Mouse (Mus musculus): ENCODE results near the gene Olfr560. TPM values are rescaled to one million over a fixed set of nuclear protein-coding genes. Genes with fewer than 3 reads are reported as not detected.
A peak's percentile ranks its signal among the peaks of the same experiment; 100 is the strongest.

Olfr560 gene
- total RNA-seq (2017), result not detected in 2 replicates

DNA sequence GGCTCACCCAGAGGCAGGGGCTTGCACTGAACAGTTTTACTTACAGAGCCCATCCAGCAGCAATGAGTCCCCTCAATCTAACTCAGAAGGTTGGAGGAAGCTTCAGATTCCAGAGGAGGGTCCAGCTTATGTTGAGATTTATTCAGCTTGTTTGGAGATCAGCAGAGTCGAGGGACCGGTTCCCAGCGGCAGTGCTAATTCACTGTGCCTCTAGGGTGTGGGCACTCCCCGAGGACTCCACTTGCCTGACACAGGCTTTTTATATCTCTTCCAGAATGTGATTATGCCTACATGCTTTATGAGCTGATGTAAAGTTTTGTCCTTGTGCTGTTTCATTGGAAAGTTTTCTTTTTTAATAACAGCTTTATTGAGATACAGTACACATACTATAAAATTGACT is at the start of gene Olfr560, which contains the start of gene Olfr78:
Olfr560 (minus strand) TSS at position 101 of the 400 bp plus-strand sequence.
Olfr78 (minus strand) TSS at position 206 of the 400 bp plus-strand sequence.
- ATAC-seq (replicated peaks; ENCODE audit: low read depth, poor library complexity, severe bottlenecking), result no peak

DNA sequence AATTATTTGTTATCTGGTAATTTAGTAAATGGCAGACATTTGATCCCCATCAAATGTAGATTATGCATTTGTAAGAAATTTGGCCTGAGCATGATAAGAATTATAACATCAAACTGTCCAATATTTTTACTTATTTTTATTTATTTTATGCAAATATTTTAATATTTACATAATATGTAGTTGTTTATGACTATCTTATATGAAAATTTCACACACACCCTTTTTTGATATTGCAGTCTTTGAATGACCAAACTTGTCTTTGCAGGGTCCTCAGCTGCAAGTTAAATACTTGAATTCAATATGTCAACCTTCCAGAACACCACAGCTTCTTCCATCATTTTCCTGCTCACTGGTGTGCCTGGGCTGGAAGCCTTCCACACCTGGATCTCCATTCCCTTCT is 44.0 kb upstream of the Olfr560 start, which contains the start of gene Olfr564:
Olfr564 (plus strand) TSS at position 301 of the 400 bp plus-strand sequence.
- ATAC-seq (replicated peaks; ENCODE audit: low read depth, poor library complexity, severe bottlenecking), result no peak

DNA sequence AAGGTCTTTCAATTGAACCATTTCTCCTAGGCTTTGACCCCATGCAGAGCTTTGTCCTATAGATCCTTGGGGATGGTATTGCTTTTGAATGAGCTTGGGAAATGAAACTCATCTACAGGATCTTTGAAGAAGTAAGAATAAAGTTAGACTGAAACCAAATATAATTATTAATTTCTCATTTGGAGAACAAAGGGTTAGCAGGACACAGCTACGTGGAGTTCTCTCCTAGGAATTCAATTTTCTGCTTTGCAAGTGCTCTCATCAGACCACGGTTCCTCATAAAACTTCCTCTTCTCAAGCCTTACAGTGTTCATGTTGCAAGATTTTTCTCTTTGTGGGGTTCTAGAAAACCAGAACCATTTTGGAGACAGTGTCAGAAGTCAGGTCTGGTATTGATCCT is 11.8 kb upstream of the Olfr560 start, which contains the start of gene Olfr561:
Olfr561 (plus strand) TSS at position 301 of the 400 bp plus-strand sequence.
- ATAC-seq (replicated peaks; ENCODE audit: low read depth, poor library complexity, severe bottlenecking), result no peak

- peak; percentile 47; the same call in 1 of the 2 replicates for ATAC-seq (replicated peaks; ENCODE audit: low read depth, poor library complexity, severe bottlenecking)
Measured at GRCm38 (mm10) chr7:102752086-102752485, 7.1 kb downstream of the Olfr560 start.

DNA sequence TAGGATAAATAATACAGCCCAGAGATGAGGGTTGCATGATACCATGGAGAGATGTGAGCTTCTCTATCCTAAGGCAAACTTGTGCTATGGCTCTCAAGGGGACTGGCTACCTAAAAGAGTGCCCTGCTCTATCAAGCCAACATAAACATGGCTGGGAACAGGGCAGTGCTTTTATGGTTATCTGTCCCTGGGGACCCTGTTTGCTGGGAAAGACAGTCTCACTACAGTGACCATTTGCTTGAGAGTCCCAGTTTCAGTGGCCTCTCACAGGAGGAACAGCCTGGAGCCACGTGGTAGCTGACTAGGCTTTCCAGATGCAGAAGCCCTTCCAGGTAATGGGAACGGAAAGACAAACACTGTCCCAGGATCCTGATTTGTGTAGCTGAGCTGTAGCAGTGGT is 21.5 kb downstream of the Olfr560 start:
- ATAC-seq (replicated peaks; ENCODE audit: low read depth, poor library complexity, severe bottlenecking), result no peak

DNA sequence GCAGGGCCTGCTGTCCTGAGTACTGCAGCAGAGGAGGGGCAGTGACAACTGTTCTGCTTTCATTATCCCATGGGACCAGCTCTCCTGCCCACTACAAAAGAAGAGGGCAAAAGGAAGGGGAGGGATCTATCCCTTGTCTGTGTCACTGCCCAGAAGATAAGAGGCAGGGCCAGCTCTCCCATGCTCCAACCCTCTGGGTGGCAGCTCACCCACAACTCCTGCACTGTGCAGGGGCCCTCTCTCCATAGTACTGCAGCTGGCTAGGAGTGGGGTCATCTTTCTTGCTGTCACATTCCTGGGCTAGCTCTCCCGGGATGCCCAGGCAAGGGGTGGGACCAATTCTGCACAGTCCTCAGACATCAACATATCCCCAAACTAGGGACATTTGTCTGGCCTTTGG is 25.4 kb downstream of the Olfr560 start:
- ATAC-seq (replicated peaks; ENCODE audit: low read depth, poor library complexity, severe bottlenecking), result no peak

DNA sequence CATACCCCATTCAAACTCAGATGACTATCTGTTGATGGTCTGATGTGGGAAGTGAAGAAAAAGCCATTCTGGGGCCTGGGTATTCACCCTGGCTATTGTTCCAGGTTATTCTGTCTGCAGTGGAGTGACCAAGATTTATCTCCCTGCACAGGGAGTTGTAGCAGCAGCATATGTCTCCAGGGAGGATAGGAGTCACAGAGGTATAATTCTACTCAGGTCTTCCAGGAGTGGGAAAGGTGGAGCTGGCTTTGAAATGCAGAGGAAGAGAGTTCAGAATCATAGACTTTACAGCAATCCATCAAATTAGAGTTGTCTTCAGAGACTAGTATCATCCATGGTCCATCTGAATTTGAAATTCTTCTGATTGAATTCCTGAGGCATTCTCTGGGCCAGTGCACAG is 31.8 kb downstream of the Olfr560 start, which contains the start of gene Olfr559:
Olfr559 (minus strand) TSS at position 101 of the 400 bp plus-strand sequence.
- no peak for ATAC-seq (replicated peaks; ENCODE audit: low read depth, poor library complexity, severe bottlenecking)

GRCm38 (mm10) chr7:102718970-102719369 is 40.2 kb downstream of the Olfr560 start, which contains the start of gene Olfr33:
TSS of gene Olfr33 (minus strand) at chr7:102719070.
- no peak for ATAC-seq (replicated peaks; ENCODE audit: low read depth, poor library complexity, severe bottlenecking)

DNA sequence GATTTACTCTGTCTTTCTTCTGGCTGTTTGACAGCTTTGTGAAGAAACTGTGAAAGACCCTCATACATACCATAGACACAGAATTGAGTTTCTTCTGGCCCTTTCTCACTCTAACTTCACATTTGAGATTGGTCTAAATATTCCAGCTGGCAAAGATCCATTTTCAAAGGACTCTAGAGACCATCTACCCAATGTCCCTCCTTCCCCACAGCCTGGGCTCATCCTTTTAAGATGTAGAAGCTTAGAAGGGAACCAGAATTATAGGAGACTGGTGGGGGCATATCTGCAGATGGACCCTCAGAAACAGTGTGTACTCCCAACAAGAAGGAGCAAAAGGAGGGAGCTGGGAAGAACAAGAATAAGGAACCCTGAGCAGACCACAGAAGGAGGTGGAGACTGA is 57.3 kb downstream of the Olfr560 start, which contains the start of gene Olfr558:
Olfr558 (plus strand) TSS at position 301 of the 400 bp plus-strand sequence.
- ATAC-seq (replicated peaks; ENCODE audit: low read depth, poor library complexity, severe bottlenecking), result no peak

Other genes with a start within 250 kb of the Olfr560 start
- not detected in 2 replicates for gene Olfr547, start 224.6 kb downstream of the Olfr560 start, total RNA-seq (2017)
- not detected in 2 replicates for gene Olfr548-ps1, start 218.5 kb downstream of the Olfr560 start, total RNA-seq (2017)
- not detected in 2 replicates for gene Olfr549, start 209.5 kb downstream of the Olfr560 start, total RNA-seq (2017)
- 31.7 and 33.6 TPM in 2 replicates for gene Trim21, start 193.9 kb downstream of the Olfr560 start, total RNA-seq (2017)
- gene Olfr550, start 187.9 kb downstream of the Olfr560 start, total RNA-seq (2017), result 0.23 TPM in 1 of 2 replicates, not detected in the other
- not detected in 2 replicates for gene Olfr551, start 167.5 kb downstream of the Olfr560 start, total RNA-seq (2017)
- gene Olfr552, start 161.6 kb downstream of the Olfr560 start, total RNA-seq (2017), result not detected in 2 replicates
- not detected in 2 replicates for gene Olfr553, start 141.1 kb downstream of the Olfr560 start, total RNA-seq (2017)
- gene Olfr554, start 120.9 kb downstream of the Olfr560 start, total RNA-seq (2017), result not detected in 2 replicates
- not detected in 2 replicates for gene Olfr555, start 100.5 kb downstream of the Olfr560 start, total RNA-seq (2017)
- not detected in 2 replicates for gene Olfr556, start 94.5 kb downstream of the Olfr560 start, total RNA-seq (2017)
- gene Trim68, start 72.0 kb downstream of the Olfr560 start, total RNA-seq (2017), result 8.2 and 10.7 TPM in 2 replicates
- gene Olfr557, start 63.5 kb downstream of the Olfr560 start, total RNA-seq (2017), result not detected in 2 replicates
- gene Olfr558, start 57.2 kb downstream of the Olfr560 start, total RNA-seq (2017), result 0.14 TPM in 1 of 2 replicates, not detected in the other
- not detected in 2 replicates for gene Olfr33, start 40.3 kb downstream of the Olfr560 start, total RNA-seq (2017)
- not detected in 2 replicates for gene Olfr559, start 31.9 kb downstream of the Olfr560 start, total RNA-seq (2017)
- not detected in 2 replicates for gene Olfr78, start 105 bp upstream of the Olfr560 start, total RNA-seq (2017)
- not detected in 2 replicates for gene Olfr561, start 11.9 kb upstream of the Olfr560 start, total RNA-seq (2017)
- not detected in 2 replicates for gene Olfr564, start 44.1 kb upstream of the Olfr560 start, total RNA-seq (2017)
- not detected in 2 replicates for gene Olfr566, start 99.4 kb upstream of the Olfr560 start, total RNA-seq (2017)
- not detected in 2 replicates for gene Olfr568, start 117.8 kb upstream of the Olfr560 start, total RNA-seq (2017)
- gene Olfr569, start 131.5 kb upstream of the Olfr560 start, total RNA-seq (2017), result not detected in 2 replicates
- gene Olfr570, start 135.2 kb upstream of the Olfr560 start, total RNA-seq (2017), result not detected in 2 replicates
- not detected in 2 replicates for gene Olfr571, start 158.2 kb upstream of the Olfr560 start, total RNA-seq (2017)
- not detected in 2 replicates for gene Olfr572, start 165.0 kb upstream of the Olfr560 start, total RNA-seq (2017)
- gene Olfr573-ps1, start 183.2 kb upstream of the Olfr560 start, total RNA-seq (2017), result not detected in 2 replicates
- not detected in 2 replicates for gene Olfr574, start 189.1 kb upstream of the Olfr560 start, total RNA-seq (2017)
- not detected in 2 replicates for gene Olfr575, start 199.4 kb upstream of the Olfr560 start, total RNA-seq (2017)
- gene Olfr576, start 203.3 kb upstream of the Olfr560 start, total RNA-seq (2017), result not detected in 2 replicates
- not detected in 2 replicates for gene Olfr577, start 216.6 kb upstream of the Olfr560 start, total RNA-seq (2017)
- not detected in 2 replicates for gene Olfr578, start 230.0 kb upstream of the Olfr560 start, total RNA-seq (2017)

All from common myeloid progenitor, adult 5-6 weeks (primary cell).